Mouse (Mus musculus) liver, adult 2 months (tissue): ENCODE results near the gene Dcn.

Source experiments
- CTCF ChIP-seq: fragments of 200-500 bp; IDR thresholded peaks from 2 replicates; pipeline ENCODE4 v1.5.1; 2011; ENCODE audit warnings: low read depth, low read length, control low read depth
- POLR2A ChIP-seq: fragments of 200-500 bp; IDR thresholded peaks from 2 replicates; pipeline ENCODE4 v1.6.1; 2011; ENCODE audit warnings: low read length, control low read depth; ENCODE audit not compliant: insufficient read depth; ENCODE audit errors: extremely low read depth

- TF ChIP-seq CTCF (no peak), POLR2A (no peak)
Measured at GRCm38 (mm10) chr10:97492367-97492980, 13.1 kb downstream of the Dcn start.
